Mouse (Mus musculus) lung, embryonic 15.5 days (tissue): ENCODE results near the gene Slc1a2. TPM values are rescaled to one million over a fixed set of nuclear protein-coding genes. Genes with fewer than 3 reads are reported as not detected.

Experiments
- ATAC-seq: fragments of 200-750 bp; cut with Nextera tagmentation; 2 replicates; pipeline ENCODE4 v1.8.0; 2017; ENCODE audit warnings: moderate number of reproducible peaks, borderline replicate concordance; ENCODE audit not compliant: low FRiP score, low TSS enrichment; ENCODE audit errors: extremely low read depth
- H3K27ac ChIP-seq: fragments of 300-500 bp; sonication (generic); 2 replicates; pipeline ENCODE4 v1.5.1; 2015; ENCODE audit warnings: moderate library complexity, mild to moderate bottlenecking, inconsistent platforms
- H3K27me3 ChIP-seq: fragments of 300-500 bp; sonication (generic); 2 replicates; pipeline ENCODE4 v1.6.1; 2015; ENCODE audit warnings: inconsistent platforms
- H3K36me3 ChIP-seq: fragments of 300-500 bp; sonication (generic); 2 replicates; pipeline ENCODE4 v1.6.1; 2015; ENCODE audit warnings: inconsistent platforms
- H3K4me1 ChIP-seq: fragments of 300-500 bp; sonication (generic); 2 replicates; pipeline ENCODE4 v1.6.1; 2015; ENCODE audit warnings: inconsistent platforms
- H3K4me2 ChIP-seq: fragments of 300-500 bp; sonication (generic); 2 replicates; pipeline ENCODE4 v1.6.1; 2015; ENCODE audit warnings: inconsistent platforms, mild to moderate bottlenecking, moderate library complexity
- H3K4me3 ChIP-seq: fragments of 300-500 bp; sonication (generic); 2 replicates; pipeline ENCODE4 v1.5.1; 2015; ENCODE audit warnings: mild to moderate bottlenecking, inconsistent platforms
- H3K9ac ChIP-seq: fragments of 300-500 bp; sonication (generic); 2 replicates; pipeline ENCODE4 v1.6.1; 2015; ENCODE audit warnings: inconsistent platforms
- H3K9me3 ChIP-seq: fragments of 300-500 bp; sonication (generic); 2 replicates; pipeline ENCODE4 v1.6.1; 2016; ENCODE audit warnings: inconsistent platforms
- WGBS: fragments of 180-500 bp; shearing (Covaris S2); methylation state at CpG from one replicate; pipeline ENCODE4 v1.1.7; 2015; 5-methylcytosine and 5-hydroxymethylcytosine counted together
- polyA plus RNA-seq: library from polyadenylated mRNA; unstranded; fragments of >200 nt; fragmentation: Nextera tagmentation; extraction: Ambion mirVana; gene quantifications from 2 replicates; pipeline ENCODE4 v1.2.1, GENCODE M21; 2015

The Slc1a2 gene
- polyA plus RNA-seq, 1 experiment from 2014 or later: 0.51 TPM

- ATAC-seq: no peak
- H3K4me2 ChIP-seq: no peak overlapping the region
Observed at GRCm38 (mm10) chr2:102695541-102695940, 37.1 kb downstream of the Slc1a2 start.

GRCm38 (mm10) chr2:102697732-102698131 lies 39.3 kb downstream of the Slc1a2 start:
- ATAC-seq: no peak
- Histone ChIP-seq H3K4me3 (no peak overlapping the region), H3K36me3 (no peaks in the 10 kb centered on the region), H3K4me1 (peaks cover 3% of the 10 kb centered on the region; the same call in 1 of the 2 replicates), H3K9ac (no peak overlapping the region), H3K27ac (no peak overlapping the region), H3K9me3 (no peaks in the 10 kb centered on the region), H3K27me3 (no peaks in the 10 kb centered on the region), H3K4me2 (no peak overlapping the region)
- WGBS: 50% methylated on average over 2 of the region's 2 CpGs

More at GRCm38 (mm10) chr2:102695541-102695940, 37.1 kb downstream of the Slc1a2 start:
- Histone ChIP-seq H3K9me3 (no peaks in the 10 kb centered on the region), H3K4me1 (peaks cover 3% of the 10 kb centered on the region; the same call in 1 of the 2 replicates), H3K27me3 (no peaks in the 10 kb centered on the region), H3K27ac (no peak overlapping the region), H3K4me3 (no peak overlapping the region), H3K36me3 (no peaks in the 10 kb centered on the region), H3K9ac (no peak overlapping the region)

- WGBS: 88% methylated on average over 7 of the region's 7 CpGs
Observed at GRCm38 (mm10) chr2:102699921-102700320, 41.5 kb downstream of the Slc1a2 start.

GRCm38 (mm10) chr2:102700695-102701094 lies 42.2 kb downstream of the Slc1a2 start:
- no peaks in the 10 kb centered on the region for H3K9me3 ChIP-seq

More at GRCm38 (mm10) chr2:102699921-102700320, 41.5 kb downstream of the Slc1a2 start:
- no peaks in the 10 kb centered on the region for H3K36me3 ChIP-seq
- no peak for ATAC-seq
- no peaks in the 10 kb centered on the region for H3K9me3 ChIP-seq
- H3K4me2 ChIP-seq: no peak overlapping the region
- no peaks in the 10 kb centered on the region for H3K4me1 ChIP-seq
- H3K27ac ChIP-seq: no peak overlapping the region
- no peaks in the 10 kb centered on the region; the same call in 1 of the 2 replicates for H3K27me3 ChIP-seq
- H3K4me3 ChIP-seq: no peak overlapping the region
- H3K9ac ChIP-seq: no peak overlapping the region

GRCm38 (mm10) chr2:102701382-102701781 lies 42.9 kb downstream of the Slc1a2 start:
- Histone ChIP-seq H3K4me3 (no peak overlapping the region), H3K4me1 (no peaks in the 10 kb centered on the region), H3K36me3 (no peaks in the 10 kb centered on the region), H3K9ac (no peak overlapping the region), H3K9me3 (no peaks in the 10 kb centered on the region), H3K27me3 (no peaks in the 10 kb centered on the region; the same call in 1 of the 2 replicates), H3K4me2 (no peak overlapping the region), H3K27ac (no peak overlapping the region)
- WGBS: 91% methylated on average over 3 of the region's 3 CpGs
- no peak for ATAC-seq

More at GRCm38 (mm10) chr2:102700695-102701094, 42.2 kb downstream of the Slc1a2 start:
- no peaks in the 10 kb centered on the region for H3K4me1 ChIP-seq
- 94% methylated on average over 2 of the region's 2 CpGs for WGBS
- no peak overlapping the region for H3K4me3 ChIP-seq
- no peak overlapping the region for H3K4me2 ChIP-seq
- no peak for ATAC-seq
- H3K27me3 ChIP-seq: no peaks in the 10 kb centered on the region; the same call in 1 of the 2 replicates
- H3K27ac ChIP-seq: no peak overlapping the region
- H3K36me3 ChIP-seq: no peaks in the 10 kb centered on the region
- no peak overlapping the region for H3K9ac ChIP-seq

GRCm38 (mm10) chr2:102703556-102703955 lies 45.1 kb downstream of the Slc1a2 start:
- Histone ChIP-seq H3K9me3 (no peaks in the 10 kb centered on the region), H3K27me3 (no peaks in the 10 kb centered on the region; the same call in 1 of the 2 replicates), H3K4me2 (no peak overlapping the region), H3K4me3 (no peak overlapping the region), H3K9ac (no peak overlapping the region), H3K27ac (no peak overlapping the region), H3K36me3 (no peaks in the 10 kb centered on the region), H3K4me1 (no peaks in the 10 kb centered on the region)
- 44% methylated on average over 3 of the region's 3 CpGs for WGBS
- no peak for ATAC-seq

- no peaks in the 10 kb centered on the region for H3K9me3 ChIP-seq
- H3K27me3 ChIP-seq: no peaks in the 10 kb centered on the region; the same call in 1 of the 2 replicates
- no peaks in the 10 kb centered on the region for H3K4me1 ChIP-seq
- H3K36me3 ChIP-seq: no peaks in the 10 kb centered on the region
- H3K4me2 ChIP-seq: no peak overlapping the region
- H3K9ac ChIP-seq: no peak overlapping the region
- no peak overlapping the region for H3K4me3 ChIP-seq
- no peak for ATAC-seq
- H3K27ac ChIP-seq: no peak overlapping the region
- 75% methylated on average over 1 of the region's 1 CpGs for WGBS
Observed at GRCm38 (mm10) chr2:102704781-102705180, 46.3 kb downstream of the Slc1a2 start.

- Histone ChIP-seq H3K9ac (no peak overlapping the region), H3K4me2 (no peak overlapping the region), H3K36me3 (no peaks in the 10 kb centered on the region), H3K27me3 (no peaks in the 10 kb centered on the region), H3K9me3 (no peaks in the 10 kb centered on the region), H3K27ac (no peak overlapping the region), H3K4me1 (no peaks in the 10 kb centered on the region), H3K4me3 (no peak overlapping the region)
- ATAC-seq: no peak
- WGBS: 49% methylated on average over 5 of the region's 5 CpGs
Observed at GRCm38 (mm10) chr2:102711511-102711910, 53.1 kb downstream of the Slc1a2 start.

GRCm38 (mm10) chr2:102712049-102712448 lies 53.6 kb downstream of the Slc1a2 start:
- 39% methylated on average over 4 of the region's 4 CpGs for WGBS
- no peaks in the 10 kb centered on the region for H3K36me3 ChIP-seq
- no peak overlapping the region for H3K9ac ChIP-seq
- H3K4me1 ChIP-seq: no peaks in the 10 kb centered on the region
- no peak for ATAC-seq
- no peak overlapping the region for H3K27ac ChIP-seq
- no peaks in the 10 kb centered on the region for H3K27me3 ChIP-seq
- H3K9me3 ChIP-seq: no peaks in the 10 kb centered on the region
- no peak overlapping the region for H3K4me2 ChIP-seq
- no peak overlapping the region for H3K4me3 ChIP-seq

GRCm38 (mm10) chr2:102712678-102713628 lies 54.5 kb downstream of the Slc1a2 start:
- H3K27me3 ChIP-seq: no peaks in the 10 kb centered on the region
- H3K4me3 ChIP-seq: no peak overlapping the region
- H3K4me2 ChIP-seq: no peak overlapping the region
- no peak for ATAC-seq
- no peaks in the 10 kb centered on the region for H3K36me3 ChIP-seq
- 71% methylated on average over 7 of the region's 7 CpGs for WGBS
- H3K9ac ChIP-seq: no peak overlapping the region
- no peak overlapping the region for H3K27ac ChIP-seq
- H3K9me3 ChIP-seq: no peaks in the 10 kb centered on the region
- no peaks in the 10 kb centered on the region for H3K4me1 ChIP-seq

- ATAC-seq: no peak
- 82% methylated on average over 2 of the region's 2 CpGs for WGBS
- H3K9me3 ChIP-seq: no peaks in the 10 kb centered on the region
- H3K4me1 ChIP-seq: no peaks in the 10 kb centered on the region
- no peaks in the 10 kb centered on the region for H3K27me3 ChIP-seq
- no peak overlapping the region for H3K4me2 ChIP-seq
- H3K4me3 ChIP-seq: no peak overlapping the region
- H3K9ac ChIP-seq: no peak overlapping the region
- no peaks in the 10 kb centered on the region for H3K36me3 ChIP-seq
- no peak overlapping the region for H3K27ac ChIP-seq
Observed at GRCm38 (mm10) chr2:102714320-102714719, 55.9 kb downstream of the Slc1a2 start.

- H3K4me2 ChIP-seq: no peak overlapping the region
- H3K27ac ChIP-seq: no peak overlapping the region
- no peaks in the 10 kb centered on the region for H3K9me3 ChIP-seq
- 4% methylated on average over 1 of the region's 1 CpGs for WGBS
- H3K4me3 ChIP-seq: no peak overlapping the region
- ATAC-seq: no peak
- H3K4me1 ChIP-seq: no peaks in the 10 kb centered on the region
- H3K36me3 ChIP-seq: no peaks in the 10 kb centered on the region
- no peaks in the 10 kb centered on the region for H3K27me3 ChIP-seq
- no peak overlapping the region for H3K9ac ChIP-seq
Observed at GRCm38 (mm10) chr2:102715754-102716153, 57.3 kb downstream of the Slc1a2 start.
